Mouse (Mus musculus): ENCODE data around the gene Spata3. TPM values are rescaled to one million over a fixed set of nuclear protein-coding genes. Genes with fewer than 3 reads are reported as not detected.
"Not testable (repeated sequence)": the region's sequence is repeated elsewhere in the genome, so short reads cannot be mapped to it uniquely, and the experiment has no call there.

The Spata3 gene
- polyA plus RNA-seq, 1 experiment from 2014 or later, result not detected

DNA sequence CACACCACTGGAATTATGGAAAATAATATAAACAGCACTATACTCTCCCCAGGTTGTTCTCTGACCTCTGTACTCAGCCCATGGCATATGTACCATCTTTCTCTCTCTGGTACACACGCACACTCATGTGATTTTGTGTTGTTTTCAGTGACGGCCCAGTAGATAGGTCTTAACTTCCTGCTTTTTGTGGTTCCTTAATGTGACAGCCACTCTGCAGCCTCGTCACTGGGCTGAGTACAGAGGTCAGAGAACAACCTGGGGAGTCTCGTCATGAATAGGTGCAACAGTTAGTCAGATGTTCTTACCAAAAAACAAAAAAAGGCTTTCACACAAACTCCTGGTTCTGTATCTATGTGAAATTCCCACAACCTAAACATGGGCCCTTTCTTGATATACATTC lies 28.3 kb upstream of the Spata3 start:
- Histone ChIP-seq H3K9ac (ENCODE audit: low read depth, low read length) (no peak overlapping the region), H3K4me2 (replicated peaks; ENCODE audit: low read depth, low read length) (no peak overlapping the region), H3K27me3 (ENCODE audit: control insufficient read depth, insufficient read depth, low read length) (no peaks in the 10 kb centered on the region), H3K4me3 (ENCODE audit: low read depth, low read length) (no peak overlapping the region), H3K4me1 (replicated peaks; ENCODE audit: control insufficient read depth, insufficient read depth, low read length) (no peaks in the 10 kb centered on the region), H3K27ac (ENCODE audit: low read depth, low read length) (no peak overlapping the region), H3K9me3 (ENCODE audit: control insufficient read depth, low read length) (no peaks in the 10 kb centered on the region), H3K36me3 (ENCODE audit: control insufficient read depth, insufficient read depth, low read length) (no peaks in the 10 kb centered on the region)
- no peak for DNase-seq (ENCODE audit: low spot score)
- 69% methylated on average over 4 of the region's 4 CpGs for WGBS
- ATAC-seq (ENCODE audit: low FRiP score), result no peak

GRCm38 (mm10) chr1:85988882-85989281 lies 27.7 kb upstream of the Spata3 start:
- not testable (repeated sequence) for H3K9me3 ChIP-seq (ENCODE audit: control insufficient read depth, low read length); H3K4me3 ChIP-seq (ENCODE audit: low read depth, low read length); ATAC-seq (ENCODE audit: low FRiP score); H3K4me1 ChIP-seq (replicated peaks; ENCODE audit: control insufficient read depth, insufficient read depth, low read length); H3K27ac ChIP-seq (ENCODE audit: low read depth, low read length); H3K27me3 ChIP-seq (ENCODE audit: control insufficient read depth, insufficient read depth, low read length); DNase-seq (ENCODE audit: low spot score); H3K4me2 ChIP-seq (replicated peaks; ENCODE audit: low read depth, low read length); H3K36me3 ChIP-seq (ENCODE audit: control insufficient read depth, insufficient read depth, low read length); H3K9ac ChIP-seq (ENCODE audit: low read depth, low read length)
- WGBS, result 84% methylated on average over 4 of the region's 4 CpGs

DNA sequence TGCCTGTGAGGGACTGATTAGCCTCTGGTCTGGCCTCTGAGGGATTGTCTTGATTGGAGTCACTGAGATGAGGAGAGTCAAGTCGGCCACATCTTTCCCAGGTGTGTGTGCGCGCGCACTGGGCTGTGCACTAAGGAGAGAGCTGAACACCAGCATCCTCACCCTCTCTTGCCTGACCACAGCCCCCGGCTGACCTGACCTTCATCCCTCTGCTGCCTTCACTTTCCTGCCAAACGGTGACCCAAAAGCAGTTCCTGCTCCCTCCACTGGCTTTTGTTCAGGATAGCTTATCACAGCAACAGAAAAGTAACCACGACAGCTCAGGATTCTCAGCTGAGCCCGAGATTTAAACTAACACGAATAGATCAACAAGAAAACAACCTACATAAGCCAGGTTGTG lies 24.4 kb upstream of the Spata3 start:
- WGBS, result 85% methylated on average over 9 of the region's 9 CpGs
- Histone ChIP-seq H3K4me3 (ENCODE audit: low read depth, low read length) (no peak overlapping the region), H3K36me3 (ENCODE audit: control insufficient read depth, insufficient read depth, low read length) (no peaks in the 10 kb centered on the region), H3K9me3 (ENCODE audit: control insufficient read depth, low read length) (no peaks in the 10 kb centered on the region), H3K27me3 (ENCODE audit: control insufficient read depth, insufficient read depth, low read length) (no peaks in the 10 kb centered on the region), H3K4me2 (replicated peaks; ENCODE audit: low read depth, low read length) (no peak overlapping the region), H3K4me1 (replicated peaks; ENCODE audit: control insufficient read depth, insufficient read depth, low read length) (no peaks in the 10 kb centered on the region), H3K9ac (ENCODE audit: low read depth, low read length) (no peak overlapping the region), H3K27ac (ENCODE audit: low read depth, low read length) (no peak overlapping the region)
- DNase-seq (ENCODE audit: low spot score), result no peak
- ATAC-seq (ENCODE audit: low FRiP score), result no peak

GRCm38 (mm10) chr1:85993541-85993940 lies 23.1 kb upstream of the Spata3 start:
- Histone ChIP-seq H3K4me2 (replicated peaks; ENCODE audit: low read depth, low read length) (no peak overlapping the region), H3K9me3 (ENCODE audit: control insufficient read depth, low read length) (no peaks in the 10 kb centered on the region), H3K27ac (ENCODE audit: low read depth, low read length) (no peak overlapping the region), H3K27me3 (ENCODE audit: control insufficient read depth, insufficient read depth, low read length) (no peaks in the 10 kb centered on the region), H3K36me3 (ENCODE audit: control insufficient read depth, insufficient read depth, low read length) (no peaks in the 10 kb centered on the region), H3K4me1 (replicated peaks; ENCODE audit: control insufficient read depth, insufficient read depth, low read length) (no peaks in the 10 kb centered on the region), H3K9ac (ENCODE audit: low read depth, low read length) (no peak overlapping the region), H3K4me3 (ENCODE audit: low read depth, low read length) (no peak overlapping the region)
- ATAC-seq (ENCODE audit: low FRiP score) (no peak), DNase-seq (ENCODE audit: low spot score) (no peak)
- WGBS, result 59% methylated on average over 4 of the region's 4 CpGs

- no peak overlapping the region for H3K4me2 ChIP-seq (replicated peaks; ENCODE audit: low read depth, low read length)
- DNase-seq (ENCODE audit: low spot score) (no peak), ATAC-seq (ENCODE audit: low FRiP score) (no peak)
- H3K36me3 ChIP-seq (ENCODE audit: control insufficient read depth, insufficient read depth, low read length), result no peaks in the 10 kb centered on the region
- no peaks in the 10 kb centered on the region for H3K4me1 ChIP-seq (replicated peaks; ENCODE audit: control insufficient read depth, insufficient read depth, low read length)
- H3K4me3 ChIP-seq (ENCODE audit: low read depth, low read length), result no peak overlapping the region
- no peak overlapping the region for H3K27ac ChIP-seq (ENCODE audit: low read depth, low read length)
- 94% methylated on average over 1 of the region's 1 CpGs for WGBS
- no peaks in the 10 kb centered on the region for H3K9me3 ChIP-seq (ENCODE audit: control insufficient read depth, low read length)
- no peak overlapping the region for H3K9ac ChIP-seq (ENCODE audit: low read depth, low read length)
- no peaks in the 10 kb centered on the region for H3K27me3 ChIP-seq (ENCODE audit: control insufficient read depth, insufficient read depth, low read length)
These were observed 19.4 kb upstream of the Spata3 start for GRCm38 (mm10) chr1:85997221-85997620.

- H3K36me3 ChIP-seq (ENCODE audit: control insufficient read depth, insufficient read depth, low read length), result no peaks in the 10 kb centered on the region
- no peaks in the 10 kb centered on the region for H3K27me3 ChIP-seq (ENCODE audit: control insufficient read depth, insufficient read depth, low read length)
- no peak overlapping the region for H3K4me2 ChIP-seq (replicated peaks; ENCODE audit: low read depth, low read length)
- no peaks in the 10 kb centered on the region for H3K9me3 ChIP-seq (ENCODE audit: control insufficient read depth, low read length)
- no peak overlapping the region for H3K27ac ChIP-seq (ENCODE audit: low read depth, low read length)
- no peak overlapping the region for H3K9ac ChIP-seq (ENCODE audit: low read depth, low read length)
- H3K4me1 ChIP-seq (replicated peaks; ENCODE audit: control insufficient read depth, insufficient read depth, low read length), result no peaks in the 10 kb centered on the region
- DNase-seq (ENCODE audit: low spot score), result no peak
- WGBS, result 89% methylated on average over 4 of the region's 4 CpGs
- no peak overlapping the region for H3K4me3 ChIP-seq (ENCODE audit: low read depth, low read length)
- no peak for ATAC-seq (ENCODE audit: low FRiP score)
These were observed 18.6 kb upstream of the Spata3 start for GRCm38 (mm10) chr1:85998012-85998411.

GRCm38 (mm10) chr1:85999853-86000570 lies 16.6 kb upstream of the Spata3 start:
- Histone ChIP-seq H3K4me2 (replicated peaks; ENCODE audit: low read depth, low read length) (no peak overlapping the region), H3K4me1 (replicated peaks; ENCODE audit: control insufficient read depth, insufficient read depth, low read length) (no peaks in the 10 kb centered on the region), H3K9me3 (ENCODE audit: control insufficient read depth, low read length) (no peaks in the 10 kb centered on the region), H3K36me3 (ENCODE audit: control insufficient read depth, insufficient read depth, low read length) (no peaks in the 10 kb centered on the region), H3K9ac (ENCODE audit: low read depth, low read length) (no peak overlapping the region), H3K27ac (ENCODE audit: low read depth, low read length) (no peak overlapping the region), H3K4me3 (ENCODE audit: low read depth, low read length) (no peak overlapping the region), H3K27me3 (ENCODE audit: control insufficient read depth, insufficient read depth, low read length) (no peaks in the 10 kb centered on the region)
- no peak for DNase-seq (ENCODE audit: low spot score)
- ATAC-seq (ENCODE audit: low FRiP score), result no peak
- 81% methylated on average over 17 of the region's 18 CpGs for WGBS

DNA sequence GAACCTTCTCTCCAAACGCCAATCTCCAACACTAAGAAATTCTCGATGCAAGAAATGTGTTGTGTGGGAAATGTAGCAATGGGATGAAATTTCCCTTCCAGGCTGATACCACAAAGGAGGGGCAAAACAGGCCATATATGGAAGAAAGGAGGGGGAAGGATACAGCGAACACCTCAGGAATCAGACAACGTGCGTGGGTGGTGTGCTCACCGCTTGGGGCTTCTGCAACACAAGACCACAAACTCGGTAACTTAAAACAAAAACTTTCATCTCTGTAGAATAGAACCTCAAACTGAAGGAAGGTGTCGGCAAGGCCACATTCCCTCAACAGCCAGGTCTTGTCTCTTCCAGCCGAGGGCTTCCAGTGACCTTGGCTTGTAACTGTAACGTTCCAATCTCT lies 11.1 kb upstream of the Spata3 start:
- Histone ChIP-seq H3K4me3 (ENCODE audit: low read depth, low read length) (no peak overlapping the region), H3K4me2 (replicated peaks; ENCODE audit: low read depth, low read length) (no peak overlapping the region), H3K9me3 (ENCODE audit: control insufficient read depth, low read length) (no peaks in the 10 kb centered on the region), H3K27ac (ENCODE audit: low read depth, low read length) (no peak overlapping the region), H3K36me3 (ENCODE audit: control insufficient read depth, insufficient read depth, low read length) (no peaks in the 10 kb centered on the region), H3K27me3 (ENCODE audit: control insufficient read depth, insufficient read depth, low read length) (no peaks in the 10 kb centered on the region), H3K9ac (ENCODE audit: low read depth, low read length) (no peak overlapping the region), H3K4me1 (replicated peaks; ENCODE audit: control insufficient read depth, insufficient read depth, low read length) (no peaks in the 10 kb centered on the region)
- DNase-seq (ENCODE audit: low spot score) (no peak), ATAC-seq (ENCODE audit: low FRiP score) (no peak)
- 92% methylated on average over 10 of the region's 10 CpGs for WGBS

- H3K4me3 ChIP-seq (ENCODE audit: low read depth, low read length), result no peak overlapping the region
- H3K27ac ChIP-seq (ENCODE audit: low read depth, low read length), result no peak overlapping the region
- DNase-seq (ENCODE audit: low spot score) (no peak), ATAC-seq (ENCODE audit: low FRiP score) (no peak)
- no peaks in the 10 kb centered on the region for H3K36me3 ChIP-seq (ENCODE audit: control insufficient read depth, insufficient read depth, low read length)
- H3K4me1 ChIP-seq (replicated peaks; ENCODE audit: control insufficient read depth, insufficient read depth, low read length), result no peaks in the 10 kb centered on the region
- 93% methylated on average over 6 of the region's 6 CpGs for WGBS
- H3K27me3 ChIP-seq (ENCODE audit: control insufficient read depth, insufficient read depth, low read length), result no peaks in the 10 kb centered on the region
- H3K9me3 ChIP-seq (ENCODE audit: control insufficient read depth, low read length), result no peaks in the 10 kb centered on the region
- no peak overlapping the region for H3K9ac ChIP-seq (ENCODE audit: low read depth, low read length)
- H3K4me2 ChIP-seq (replicated peaks; ENCODE audit: low read depth, low read length), result no peak overlapping the region
These were observed 10.6 kb upstream of the Spata3 start for GRCm38 (mm10) chr1:86006040-86006439.
